Comparison of ENCODE assay signal across 8 mouse cellular contexts in genomic region chr2:167941745-167942176, GRCm38 (mm10). TPM values are rescaled to one million over a fixed set of nuclear protein-coding genes. Genes with fewer than 3 reads are reported as not detected.
DNase-seq lines count a peak whose midpoint lies in the region; ATAC-seq and TF ChIP-seq lines count a peak whose summit lies in the region.

No protein-coding gene starts in this region.

- peaks cover 64% of the 10 kb centered on the region for H3K4me1 ChIP-seq in lung, postnatal 0 days (ENCODE audit: insufficient read depth, low read depth, low read length)
- H3K4me1 ChIP-seq in limb, embryonic 15.5 days, result peaks cover 66% of the 10 kb centered on the region

- H3K27me3 ChIP-seq in lung, postnatal 0 days (replicated peaks; ENCODE audit: insufficient read depth, low read length), result no peaks in the 10 kb centered on the region
- H3K27me3 ChIP-seq in limb, embryonic 15.5 days, result no peaks in the 10 kb centered on the region

- no peak for TF ChIP-seq EP300 in lung, postnatal 0 days (IDR thresholded peaks at IDR 0.05)

- ATAC-seq in lung, postnatal 0 days, result no peak
- ATAC-seq in limb, embryonic 15.5 days (ENCODE audit: insufficient number of reproducible peaks, low FRiP score, low TSS enrichment, low read depth), result no peak

- 40% methylated on average over 6 of the region's 6 CpGs for WGBS in lung, postnatal 0 days
- 54% methylated on average over 6 of the region's 6 CpGs for WGBS in limb, embryonic 15.5 days

- no peak overlapping the region for H3K4me3 ChIP-seq in lung, postnatal 0 days (ENCODE audit: low read depth, low read length)
- H3K4me3 ChIP-seq in limb, embryonic 15.5 days, result no peak overlapping the region

- intact Hi-C loops in left cerebral cortex, postnatal 4 days (cut with DNase I), result no loop called here

- no peaks in the 10 kb centered on the region; the same call in 1 of the 2 replicates for H3K36me3 ChIP-seq in lung, postnatal 0 days (ENCODE audit: insufficient read depth, low read length)
- H3K36me3 ChIP-seq in limb, embryonic 15.5 days, result no peaks in the 10 kb centered on the region

- no peak for DNase-seq in lung, postnatal 0 days (ENCODE audit: low spot score)
- no peak for DNase-seq in lung, postnatal 36 days
- DNase-seq in cerebellum, postnatal 25 days, result peak; percentile 48 to 51
- peak; percentile 57 for DNase-seq in thymus, postnatal 0 days (ENCODE audit: low spot score)
- no peak for DNase-seq in left cerebral cortex, postnatal 4 days
- DNase-seq in embryo, embryonic 11 days, result no peak
- no peak for DNase-seq in gastrocnemius, postnatal 10 days

- no peak overlapping the region for H3K9ac ChIP-seq in lung, postnatal 0 days (replicated peaks; ENCODE audit: low read depth)
- no peak overlapping the region for H3K9ac ChIP-seq in limb, embryonic 15.5 days

- no peak for TF ChIP-seq CTCF in lung, postnatal 0 days (IDR thresholded peaks at IDR 0.05)

- 0 out of 2 replicates have a peak overlapping the region, but pooled peaks have one; percentile 11 for H3K4me2 ChIP-seq in lung, postnatal 0 days (replicated peaks; ENCODE audit: low read depth, low read length)
- H3K4me2 ChIP-seq in limb, embryonic 15.5 days, result no peak overlapping the region

- H3K27ac ChIP-seq in lung, postnatal 0 days (ENCODE audit: low read length), result peak overlapping the region; percentile 92
- peak overlapping the region; percentile 76 for H3K27ac ChIP-seq in limb, embryonic 15.5 days

- H3K9me3 ChIP-seq in lung, postnatal 0 days (ENCODE audit: low read length), result no peaks in the 10 kb centered on the region
- H3K9me3 ChIP-seq in limb, embryonic 15.5 days, result no peaks in the 10 kb centered on the region

RNA-seq across cellular contexts. Expression of gene Ptpn1, which starts 9.9 kb away (rescaled TPM):
- polyA plus RNA-seq in lung, postnatal 0 days (2015; fragmentation: Nextera tagmentation; extraction: Ambion mirVana), result 81.2 and 94.5 TPM in 2 replicates
- 50.2 and 55.6 TPM in 2 replicates for polyA plus RNA-seq in limb, embryonic 15.5 days (2015; fragmentation: Nextera tagmentation; extraction: Ambion mirVana)
- 102 and 110 TPM in 2 replicates for polyA plus RNA-seq in thymus, postnatal 0 days (2015; fragmentation: Nextera tagmentation; extraction: Ambion mirVana)
- total RNA-seq in left cerebral cortex, postnatal 4 days (2021), result 10 to 100 TPM; 66.8 to 68.7 TPM
- 10 to 100 TPM; 16.4 to 22.7 TPM for total RNA-seq in gastrocnemius, postnatal 10 days (2021)

Comparison
In these comparisons a context has a peak if more than half of its experiments do, and no peak if none do; other contexts are left out.
1. DNase-seq: peak in cerebellum, postnatal 25 days (2 of 2) and thymus, postnatal 0 days (single experiment); none in lung, postnatal 0 days (single experiment), lung, postnatal 36 days (single experiment), left cerebral cortex, postnatal 4 days (single experiment), embryo, embryonic 11 days (single experiment) and gastrocnemius, postnatal 10 days (single experiment).